Mouse (Mus musculus) bone marrow macrophage, adult 2 months (primary cell): ENCODE measurements around the gene Ppp1r21.

Source experiments
- CTCF ChIP-seq: IDR thresholded peaks from 2 replicates; pipeline ENCODE4 v1.5.1; 2012; ENCODE audit warnings: low read depth, mild to moderate bottlenecking, low read length, moderate library complexity
- POLR2A ChIP-seq: IDR thresholded peaks from 2 replicates; pipeline ENCODE4 v1.6.1; 2012; ENCODE audit warnings: mild to moderate bottlenecking, low read depth, low read length, borderline replicate concordance

DNA sequence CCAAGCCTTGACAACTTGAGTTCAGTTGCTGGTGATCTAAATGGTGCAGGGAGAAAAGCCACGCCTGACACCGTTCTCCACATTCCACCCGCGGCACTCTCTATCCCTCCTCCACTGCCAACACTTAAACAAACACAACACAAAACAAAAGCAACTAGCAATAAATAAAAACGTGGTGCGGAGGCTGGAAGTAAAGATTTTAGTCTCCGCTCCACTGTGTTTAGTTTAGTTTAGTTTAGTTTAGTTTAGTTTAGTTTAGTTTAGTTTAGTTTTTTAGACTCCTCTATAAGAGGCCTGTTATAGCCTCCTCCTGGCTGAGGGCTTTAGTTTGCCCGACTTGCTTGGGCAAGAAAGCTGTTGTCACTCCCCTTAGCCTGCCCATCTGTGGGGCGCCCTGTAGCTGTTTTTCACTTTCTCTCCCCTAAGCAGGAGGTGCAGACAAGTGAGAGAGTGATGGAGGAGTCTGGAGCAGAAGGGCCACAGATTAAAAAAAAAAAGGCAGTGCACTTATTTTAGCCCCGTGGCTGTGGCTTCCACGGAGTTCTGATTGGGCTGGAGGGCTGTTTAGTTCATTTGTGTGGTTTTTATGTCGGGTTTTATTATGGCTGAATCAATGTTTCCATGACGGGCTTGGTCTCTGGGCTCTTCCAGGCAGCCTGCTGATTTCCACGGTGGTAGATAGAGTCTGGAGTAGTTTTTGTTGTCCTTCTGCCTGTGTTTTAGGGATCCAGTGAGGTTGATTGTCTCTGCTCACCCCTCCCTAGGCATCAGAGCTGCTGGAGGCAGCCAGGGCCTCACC, 68.9 kb downstream of the Ppp1r21 start:
- no peak for TF ChIP-seq CTCF
- no peak for TF ChIP-seq POLR2A
